Mouse (Mus musculus) kidney, postnatal 4 days (tissue): ENCODE measurements around the gene Nemp2.

Source experiments
- DNase-seq, 2 experiments: peaks; one replicate each; pipeline ENCODE4 v3.0.0; 2021; ENCODE audit warnings: mixed read lengths in 2 of 2

The Nemp2 gene

GRCm38 (mm10) chr1:52630248-52630936 is at the start of gene Nemp2:
Gene Nemp2 (plus strand): TSS chr1:52630703.
- peak; percentile 95 to 96 for DNase-seq

GRCm38 (mm10) chr1:52581744-52582143 is 48.8 kb upstream of the Nemp2 start:
- no peak for DNase-seq

- no peak for DNase-seq
These were observed 47.6 kb upstream of the Nemp2 start for GRCm38 (mm10) chr1:52582866-52583265.

- DNase-seq = peak; percentile 42 to 61
These were observed 33.4 kb upstream of the Nemp2 start for GRCm38 (mm10) chr1:52596982-52597646.

- peak; percentile 68 to 80 for DNase-seq
These were observed 32.7 kb upstream of the Nemp2 start for GRCm38 (mm10) chr1:52597761-52598160.

- DNase-seq = peak in 1 of 2 experiments; percentile 6
These were observed 32.1 kb upstream of the Nemp2 start for GRCm38 (mm10) chr1:52598361-52598760.

- no peak for DNase-seq
These were observed 29.0 kb upstream of the Nemp2 start for GRCm38 (mm10) chr1:52601496-52601895.

- no peak for DNase-seq
These were observed 22.8 kb upstream of the Nemp2 start for GRCm38 (mm10) chr1:52607700-52608099.

GRCm38 (mm10) chr1:52608486-52608885 is 22.0 kb upstream of the Nemp2 start:
- DNase-seq = no peak

- DNase-seq = no peak
These were observed 12.3 kb upstream of the Nemp2 start for GRCm38 (mm10) chr1:52618217-52618616.

- DNase-seq = no peak
These were observed 10.1 kb upstream of the Nemp2 start for GRCm38 (mm10) chr1:52620442-52620841.

- DNase-seq = no peak
These were observed 415 bp downstream of the Nemp2 start for GRCm38 (mm10) chr1:52630937-52631299.

GRCm38 (mm10) chr1:52631570-52631969 is 1.1 kb downstream of the Nemp2 start:
- no peak for DNase-seq

GRCm38 (mm10) chr1:52634251-52634650 is 3.7 kb downstream of the Nemp2 start:
- no peak for DNase-seq

- DNase-seq = no peak
These were observed 5.4 kb downstream of the Nemp2 start for GRCm38 (mm10) chr1:52635932-52636331.

GRCm38 (mm10) chr1:52638101-52638500 is 7.6 kb downstream of the Nemp2 start:
- DNase-seq = no peak

GRCm38 (mm10) chr1:52639090-52639489 is 8.6 kb downstream of the Nemp2 start:
- DNase-seq = no peak

GRCm38 (mm10) chr1:52640266-52640665 is 9.8 kb downstream of the Nemp2 start:
- DNase-seq = no peak

- no peak for DNase-seq
These were observed 10.2 kb downstream of the Nemp2 start for GRCm38 (mm10) chr1:52640736-52641135.

GRCm38 (mm10) chr1:52648153-52649027 is 17.9 kb downstream of the Nemp2 start:
- peak; percentile 78 to 84 for DNase-seq

- DNase-seq = no peak
These were observed 19.6 kb downstream of the Nemp2 start for GRCm38 (mm10) chr1:52650066-52650465.

- DNase-seq = peak in 1 of 2 experiments; percentile 9
These were observed 22.2 kb downstream of the Nemp2 start for GRCm38 (mm10) chr1:52652601-52653253.

GRCm38 (mm10) chr1:52653366-52653765 is 22.9 kb downstream of the Nemp2 start:
- DNase-seq = no peak
